Mouse (Mus musculus) lung, postnatal 0 days (tissue): ENCODE measurements at regions not wholly inside any gene's neighbourhood (a gene's known extent, or its start where the extent isn't known, plus 50 kb on each side); places are given as distances from the start of the nearest gene placed in this dataset.
"Not testable (repeated sequence)": the region's sequence is repeated elsewhere in the genome, so short reads cannot be mapped to it uniquely, and the experiment has no call there.

ENCODE experiments used
- CTCF ChIP-seq: IDR thresholded peaks from 2 replicates; pipeline ENCODE4 v1.5.1; 2016; ENCODE audit warnings: antibody characterized with exemption, mild to moderate bottlenecking
- EP300 ChIP-seq: IDR thresholded peaks from 2 replicates; pipeline ENCODE4 v1.6.1; 2016; ENCODE audit warnings: antibody characterized with exemption, mild to moderate bottlenecking, control low read depth

- not testable (repeated sequence) for TF ChIP-seq EP300, CTCF
These were observed 1130.4 kb downstream of the Hace1 start for GRCm38 (mm10) chr10:46708022-46708421.
